Mouse (Mus musculus) olfactory bulb, adult 2 months (tissue): ENCODE results near the gene N4bp2l1.

Source experiments
- CTCF ChIP-seq: fragments of 200-500 bp; IDR thresholded peaks from 2 replicates; pipeline ENCODE4 v1.5.1; 2012; ENCODE audit warnings: low read depth, mild to moderate bottlenecking, low read length, moderate library complexity; ENCODE audit not compliant: insufficient read depth
- POLR2A ChIP-seq: fragments of 200-500 bp; IDR thresholded peaks from 2 replicates; pipeline ENCODE4 v1.6.1; 2012; ENCODE audit warnings: mild to moderate bottlenecking, low read depth, low read length, moderate library complexity; ENCODE audit not compliant: insufficient read depth

- TF ChIP-seq POLR2A (no peak), CTCF (no peak)
Measured at GRCm38 (mm10) chr5:150598202-150599119, 1.5 kb upstream of the N4bp2l1 start.
